Mouse (Mus musculus) gastrocnemius, adult 18-20 months (tissue): ENCODE data around the gene 4933436I01Rik. TPM values are rescaled to one million over a fixed set of nuclear protein-coding genes. Genes with fewer than 3 reads are reported as not detected.

ENCODE experiments used
- DNase-seq: peaks from one replicate; pipeline ENCODE4 v3.0.0; 2021; ENCODE audit warnings: low spot score
- long read RNA-seq, 2 experiments: library from polyadenylated mRNA; stranded (forward); transcript quantifications; one replicate each; pipeline ENCODE4 v2.0.0; 2021
- total RNA-seq, 2 experiments: library from RNA; stranded (reverse); gene quantifications; 2 replicates each; pipeline ENCODE4 v1.2.3; 2021

Gene 4933436I01Rik
- not detected for total RNA-seq
- long read RNA-seq, experiment 1 = 0 reads
- long read RNA-seq, experiment 2 = 0 reads

DNA sequence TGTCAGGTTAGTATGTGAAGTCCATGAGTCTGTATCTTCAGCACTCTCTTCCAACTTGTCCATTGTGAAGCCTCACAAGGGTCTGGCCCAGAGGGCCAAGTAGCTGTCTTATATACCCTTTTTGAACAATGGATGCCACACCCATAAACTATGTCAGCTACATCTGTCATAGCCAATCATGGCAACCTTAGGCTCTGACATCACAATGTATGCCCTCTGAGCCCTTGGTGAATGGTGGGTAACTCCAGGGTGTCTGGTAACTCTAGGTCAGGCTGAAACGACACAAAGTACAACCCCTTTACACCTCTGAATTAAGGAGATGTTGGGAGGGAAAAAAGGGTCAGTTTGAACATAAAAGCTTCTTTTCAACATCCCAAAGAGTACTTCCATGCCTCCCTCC is at the start of gene 4933436I01Rik:
Gene 4933436I01Rik (minus strand): TSS at position 101 of the 400 bp plus-strand sequence.
- DNase-seq = no peak

DNA sequence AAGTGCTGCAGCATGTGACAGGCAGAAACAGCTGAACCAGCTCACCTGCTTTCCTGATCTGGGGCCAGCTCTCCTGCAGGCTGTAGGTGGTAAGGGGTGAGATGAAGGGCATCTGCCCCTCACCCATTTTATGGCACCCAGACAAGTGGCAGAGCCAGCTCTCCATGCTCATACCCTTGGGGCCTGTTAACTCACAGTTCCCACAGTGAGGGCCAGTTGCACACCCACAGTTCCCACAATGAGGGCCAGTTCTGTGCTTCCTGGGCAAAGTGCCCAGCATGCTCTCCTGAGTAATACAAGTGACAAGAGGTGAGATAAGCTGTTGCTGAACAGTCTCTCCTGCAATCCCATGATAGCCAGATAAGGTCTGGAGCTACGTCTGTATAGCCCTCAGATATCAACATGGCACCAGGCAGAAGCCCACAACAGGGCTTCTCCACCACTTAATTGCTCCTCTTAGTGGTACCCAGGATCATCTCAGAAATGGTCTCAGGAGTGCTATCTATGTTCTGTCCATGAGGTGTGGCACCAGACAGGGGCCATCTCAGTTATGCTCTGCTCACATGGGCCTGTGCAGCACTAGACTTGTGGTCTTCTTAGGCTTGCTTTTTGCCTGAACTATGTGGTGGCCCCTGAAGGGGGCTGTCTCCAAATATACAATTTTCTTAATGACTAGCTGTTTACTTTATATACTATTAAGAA is 3.7 kb upstream of the 4933436I01Rik start:
- DNase-seq = no peak

GRCm38 (mm10) chrX:67883406-67883805 is 37.8 kb downstream of the 4933436I01Rik start:
- DNase-seq = no peak

Other genes with a start within 250 kb of the 4933436I01Rik start
- not detected for gene Gm1140, start 227.9 kb downstream of the 4933436I01Rik start, total RNA-seq
- not detected for gene Gm14692, start 225.8 kb downstream of the 4933436I01Rik start, total RNA-seq